Mouse (Mus musculus): ENCODE results near the gene Myof. TPM values are rescaled to one million over a fixed set of nuclear protein-coding genes. Genes with fewer than 3 reads are reported as not detected.
A peak's percentile ranks its signal among the peaks of the same experiment; 100 is the strongest.

The Myof gene
- total RNA-seq (2021) (10 to 100 TPM; 26.3 to 65.2 TPM), polyA plus RNA-seq (2012; rRNA removed) (3.6 and 6.6 TPM in 2 replicates)
- long read RNA-seq, partial matches to known transcripts, result 3 of 7 reads
- long read RNA-seq, other reads (novel, unspliced or antisense), result 4 of 7 reads

GRCm38 (mm10) chr19:38043281-38043981 lies at the start of gene Myof:
TSS of gene Myof (minus strand) at chr19:38043577.
- DNase-seq, result peak; percentile 69

GRCm38 (mm10) chr19:38091512-38091985 lies 48.2 kb upstream of the Myof start:
- DNase-seq, result no peak

GRCm38 (mm10) chr19:38089358-38089757 lies 46.0 kb upstream of the Myof start:
- no peak for DNase-seq

GRCm38 (mm10) chr19:38086948-38087551 lies 43.7 kb upstream of the Myof start:
- DNase-seq, result peak; percentile 55

- DNase-seq, result no peak
Observed at GRCm38 (mm10) chr19:38085841-38086240, 42.5 kb upstream of the Myof start.

GRCm38 (mm10) chr19:38082931-38083525 lies 39.7 kb upstream of the Myof start:
- no peak for DNase-seq

- DNase-seq, result no peak
Observed at GRCm38 (mm10) chr19:38081361-38081760, 38.0 kb upstream of the Myof start.

- DNase-seq, result peak; percentile 38
Observed at GRCm38 (mm10) chr19:38077851-38078540, 34.6 kb upstream of the Myof start.

- DNase-seq, result peak; percentile 62
Observed at GRCm38 (mm10) chr19:38076251-38076650, 32.9 kb upstream of the Myof start.

GRCm38 (mm10) chr19:38075051-38075450 lies 31.7 kb upstream of the Myof start:
- no peak for DNase-seq

- no peak for DNase-seq
Observed at GRCm38 (mm10) chr19:38073226-38073625, 29.8 kb upstream of the Myof start.

GRCm38 (mm10) chr19:38064051-38064450 lies 20.7 kb upstream of the Myof start:
- no peak for DNase-seq

- no peak for DNase-seq
Observed at GRCm38 (mm10) chr19:38063201-38063600, 19.8 kb upstream of the Myof start.

GRCm38 (mm10) chr19:38056931-38057330 lies 13.6 kb upstream of the Myof start:
- DNase-seq, result no peak

GRCm38 (mm10) chr19:38056276-38056675 lies 12.9 kb upstream of the Myof start:
- DNase-seq, result no peak

GRCm38 (mm10) chr19:38055798-38056197 lies 12.4 kb upstream of the Myof start:
- no peak for DNase-seq

GRCm38 (mm10) chr19:38054720-38055192 lies 11.4 kb upstream of the Myof start, which contains the start of gene Cep55:
TSS of gene Cep55 (plus strand) at chr19:38055011.
- DNase-seq, result peak; percentile 98

GRCm38 (mm10) chr19:38054149-38054719 lies 10.9 kb upstream of the Myof start:
- DNase-seq, result peak; percentile 89

- no peak for DNase-seq
Observed at GRCm38 (mm10) chr19:38053227-38054041, 10.1 kb upstream of the Myof start.

- DNase-seq, result no peak
Observed at GRCm38 (mm10) chr19:38049686-38050085, 6.3 kb upstream of the Myof start.

- DNase-seq, result no peak
Observed at GRCm38 (mm10) chr19:38045198-38045597, 1.8 kb upstream of the Myof start.
